Mouse (Mus musculus): Measurements from ENCODE around the gene Gjb5.

Gjb5 gene

GRCm38 (mm10) chr4:127358018-127358417 is at the start of gene Gjb5:
Gjb5 (minus strand) TSS chr4:127358181.
- in situ Hi-C loops (cut with MboI, MseI), result no loop called here

GRCm38 (mm10) chr4:127402614-127403013 is 44.6 kb upstream of the Gjb5 start:
- in situ Hi-C loops (cut with MboI, MseI), result no loop called here

- in situ Hi-C loops (cut with MboI, MseI), result no loop called here
These were observed 44.2 kb upstream of the Gjb5 start for GRCm38 (mm10) chr4:127402166-127402565.

- in situ Hi-C loops (cut with MboI, MseI), result no loop called here
These were observed 42.5 kb upstream of the Gjb5 start for GRCm38 (mm10) chr4:127400165-127401145.

GRCm38 (mm10) chr4:127395591-127395990 is 37.6 kb upstream of the Gjb5 start:
- in situ Hi-C loops (cut with MboI, MseI), result no loop called here

- in situ Hi-C loops (cut with MboI, MseI), result no loop called here
These were observed 31.7 kb upstream of the Gjb5 start for GRCm38 (mm10) chr4:127389645-127390044.

- in situ Hi-C loops (cut with MboI, MseI), result loop anchor here (5.0 to 10.0 kb wide), 2 partner anchors 1167 to 1170 kb away; no protein-coding TSS in a partner anchor
These were observed 19.4 kb upstream of the Gjb5 start for GRCm38 (mm10) chr4:127377344-127377743.

- in situ Hi-C loops (cut with MboI, MseI), result loop anchor here (5.0 to 10.0 kb wide), 2 partner anchors 1169 to 1172 kb away; no protein-coding TSS in a partner anchor
These were observed 17.7 kb upstream of the Gjb5 start for GRCm38 (mm10) chr4:127375541-127376177.

GRCm38 (mm10) chr4:127374645-127375044 is 16.7 kb upstream of the Gjb5 start:
- in situ Hi-C loops (cut with MboI, MseI), result loop anchor here (5.0 to 10.0 kb wide), 2 partner anchors 1170 to 1173 kb away; no protein-coding TSS in a partner anchor

GRCm38 (mm10) chr4:127373491-127373890 is 15.5 kb upstream of the Gjb5 start:
- in situ Hi-C loops (cut with MboI, MseI), result loop anchor here in 1 of 2 experiments (10.0 kb wide), 1 partner anchor 1171 kb away; no protein-coding TSS in a partner anchor

GRCm38 (mm10) chr4:127371546-127371945 is 13.6 kb upstream of the Gjb5 start:
- in situ Hi-C loops (cut with MboI, MseI), result loop anchor here in 1 of 2 experiments (10.0 kb wide), 1 partner anchor 1173 kb away; no protein-coding TSS in a partner anchor

GRCm38 (mm10) chr4:127370447-127370846 is 12.5 kb upstream of the Gjb5 start:
- in situ Hi-C loops (cut with MboI, MseI), result loop anchor here in 1 of 2 experiments (10.0 kb wide), 1 partner anchor 1174 kb away; no protein-coding TSS in a partner anchor

GRCm38 (mm10) chr4:127368379-127368973 is 10.5 kb upstream of the Gjb5 start:
- in situ Hi-C loops (cut with MboI, MseI), result no loop called here

GRCm38 (mm10) chr4:127365834-127366233 is 7.9 kb upstream of the Gjb5 start:
- in situ Hi-C loops (cut with MboI, MseI), result no loop called here

GRCm38 (mm10) chr4:127365433-127365832 is 7.5 kb upstream of the Gjb5 start:
- in situ Hi-C loops (cut with MboI, MseI), result no loop called here

GRCm38 (mm10) chr4:127364431-127364830 is 6.5 kb upstream of the Gjb5 start:
- in situ Hi-C loops (cut with MboI, MseI), result no loop called here

GRCm38 (mm10) chr4:127363331-127363730 is 5.3 kb upstream of the Gjb5 start:
- in situ Hi-C loops (cut with MboI, MseI), result no loop called here

GRCm38 (mm10) chr4:127362520-127362919 is 4.5 kb upstream of the Gjb5 start:
- in situ Hi-C loops (cut with MboI, MseI), result no loop called here

GRCm38 (mm10) chr4:127354506-127355485 is 3.2 kb downstream of the Gjb5 start:
- in situ Hi-C loops (cut with MboI, MseI), result no loop called here

- in situ Hi-C loops (cut with MboI, MseI), result no loop called here
These were observed 4.0 kb downstream of the Gjb5 start, which contains the start of gene Gjb4 for GRCm38 (mm10) chr4:127353951-127354438. Gjb4 (minus strand) TSS chr4:127354081.
